Mouse (Mus musculus) MEL (cell line): ENCODE data around the gene Col4a6. TPM values are rescaled to one million over a fixed set of nuclear protein-coding genes. Genes with fewer than 3 reads are reported as not detected.

ENCODE experiments used
- DNase-seq: peaks from one replicate; pipeline ENCODE4 v3.0.0; 2011; ENCODE audit warnings: low read depth, low spot score
- H3K27ac ChIP-seq: 2 replicates; pipeline ENCODE4 v1.5.1; 2012; ENCODE audit warnings: low read depth, mild to moderate bottlenecking, control low read depth, low read length, moderate library complexity; ENCODE audit not compliant: control insufficient read depth
- H3K27me3 ChIP-seq, 2 experiments: fragments of 150-350 bp in 1 of 2; sonication (generic) in 1 of 2; 2 replicates each; pipeline ENCODE4 v1.6.1; 2012; ENCODE audit warnings: low read length in 2 of 2, mild to moderate bottlenecking in 2 of 2, improper control_type of control experiment in 1 of 2, moderate library complexity in 1 of 2; ENCODE audit not compliant: insufficient read depth in 2 of 2, control insufficient read depth in 1 of 2
- H3K36me3 ChIP-seq, 2 experiments: 2 replicates each; pipeline ENCODE4 v1.6.1; 2012 to 2014; ENCODE audit warnings: low read length in 2 of 2, improper control_type of control experiment in 1 of 2, inconsistent platforms in 1 of 2, mild to moderate bottlenecking in 1 of 2; ENCODE audit not compliant: insufficient read depth in 2 of 2, control insufficient read depth in 1 of 2
- H3K4me1 ChIP-seq, 2 experiments: fragments of 150-350 bp in 1 of 2; sonication (generic) in 1 of 2; 2 replicates each; pipeline ENCODE4 v1.6.1; 2012; ENCODE audit warnings: low read length in 2 of 2, improper control_type of control experiment in 1 of 2, mild to moderate bottlenecking in 1 of 2; ENCODE audit not compliant: insufficient read depth in 2 of 2, control insufficient read depth in 1 of 2
- H3K4me3 ChIP-seq, 2 experiments: fragments of 150-350 bp in 1 of 2; sonication (generic) in 1 of 2; 2 replicates each; pipeline ENCODE4 v1.5.1; 2012; ENCODE audit warnings: low read depth in 2 of 2, low read length in 2 of 2, mild to moderate bottlenecking in 2 of 2, moderate library complexity in 2 of 2, control low read depth in 1 of 2, improper control_type of control experiment in 1 of 2; ENCODE audit not compliant: control insufficient read depth in 1 of 2, insufficient read depth in 1 of 2
- H3K79me2 ChIP-seq: 2 replicates; pipeline ENCODE4 v1.6.1; 2012; ENCODE audit warnings: mild to moderate bottlenecking, low read length, moderate library complexity; ENCODE audit not compliant: control insufficient read depth, poor library complexity, insufficient read depth
- H3K9ac ChIP-seq: 2 replicates; pipeline ENCODE4 v1.6.1; 2012; ENCODE audit warnings: low read depth, mild to moderate bottlenecking, control low read depth, low read length, moderate library complexity; ENCODE audit not compliant: control insufficient read depth, poor library complexity, severe bottlenecking
- H3K9me3 ChIP-seq: fragments of 150-350 bp; sonication (generic); replicated peaks from 2 replicates; pipeline ENCODE4 v1.6.1; 2012; ENCODE audit warnings: mild to moderate bottlenecking, low read length, improper control_type of control experiment, moderate library complexity; ENCODE audit not compliant: insufficient read depth
- CHD1 ChIP-seq: IDR thresholded peaks from 2 replicates; pipeline ENCODE4 v1.6.1; 2012; ENCODE audit warnings: low read depth, mild to moderate bottlenecking, inconsistent platforms, low read length, improper control_type of control experiment
- CTCF ChIP-seq, 3 experiments: IDR thresholded peaks in 2 of 3; conservative IDR thresholded peaks in 1 of 3; 2 replicates each; pipeline ENCODE4 v1.5.1; 2011 to 2012; ENCODE audit warnings: low read length in 3 of 3, low read depth in 2 of 3, mild to moderate bottlenecking in 2 of 3, improper control_type of control experiment in 1 of 3, inconsistent platforms in 1 of 3, mixed read lengths in 1 of 3, moderate library complexity in 1 of 3; ENCODE audit not compliant: control insufficient read depth in 1 of 3, insufficient read depth in 1 of 3, poor library complexity in 1 of 3, severe bottlenecking in 1 of 3
- E2F4 ChIP-seq: IDR thresholded peaks from 2 replicates; pipeline ENCODE4 v1.6.1; 2011; ENCODE audit warnings: low read depth, low read length, improper control_type of control experiment, borderline replicate concordance
- ELF1 ChIP-seq: IDR thresholded peaks from 2 replicates; pipeline ENCODE4 v1.6.1; 2014; ENCODE audit warnings: low read depth, mild to moderate bottlenecking, inconsistent platforms, low read length, improper control_type of control experiment, moderate library complexity
- EP300 ChIP-seq, 2 experiments: IDR thresholded peaks; 2 replicates each; pipeline ENCODE4 v1.6.1; 2011; ENCODE audit warnings: improper control_type of control experiment in 2 of 2, low read length in 2 of 2, low read depth in 1 of 2, mild to moderate bottlenecking in 1 of 2
- ETS1 ChIP-seq: IDR thresholded peaks from 2 replicates; pipeline ENCODE4 v1.6.1; 2012; ENCODE audit warnings: low read depth, mild to moderate bottlenecking, inconsistent platforms, low read length, improper control_type of control experiment, moderate library complexity
- HCFC1 ChIP-seq: IDR thresholded peaks from 2 replicates; pipeline ENCODE4 v1.6.1; 2012; ENCODE audit warnings: low read depth, mild to moderate bottlenecking, inconsistent platforms, low read length, improper control_type of control experiment, moderate library complexity
- KAT2A ChIP-seq: conservative IDR thresholded peaks from 2 replicates; pipeline ENCODE4 v1.6.1; 2012; ENCODE audit warnings: low read depth, low read length, improper control_type of control experiment, inconsistent platforms
- MAFK ChIP-seq: IDR thresholded peaks from 2 replicates; pipeline ENCODE4 v1.6.1; 2011; ENCODE audit warnings: low read depth, mild to moderate bottlenecking, low read length, improper control_type of control experiment, borderline replicate concordance
- MAX ChIP-seq: IDR thresholded peaks from 2 replicates; pipeline ENCODE4 v1.6.1; 2011; ENCODE audit warnings: low read length, improper control_type of control experiment
- MXI1 ChIP-seq: IDR thresholded peaks from 2 replicates; pipeline ENCODE4 v1.6.1; 2011; ENCODE audit warnings: mild to moderate bottlenecking, low read depth, low read length, improper control_type of control experiment
- MYB ChIP-seq: IDR thresholded peaks from 2 replicates; pipeline ENCODE4 v1.6.1; 2011; ENCODE audit warnings: mild to moderate bottlenecking, low read depth, low read length, improper control_type of control experiment
- MYC ChIP-seq: IDR thresholded peaks from 2 replicates; pipeline ENCODE4 v1.6.1; 2011; ENCODE audit warnings: low read depth, mild to moderate bottlenecking, low read length, improper control_type of control experiment, moderate library complexity
- NELFE ChIP-seq: IDR thresholded peaks from 2 replicates; pipeline ENCODE4 v1.6.1; 2011; ENCODE audit warnings: low read depth, low read length, improper control_type of control experiment
- NRF1 ChIP-seq: IDR thresholded peaks from 2 replicates; pipeline ENCODE4 v1.6.1; 2014; ENCODE audit warnings: low read depth, mild to moderate bottlenecking, inconsistent platforms, low read length, improper control_type of control experiment, moderate library complexity; ENCODE audit not compliant: poor library complexity, insufficient read depth, severe bottlenecking
- RAD21 ChIP-seq: IDR thresholded peaks from 2 replicates; pipeline ENCODE4 v1.6.1; 2011; ENCODE audit warnings: mild to moderate bottlenecking, low read depth, low read length, improper control_type of control experiment
- RCOR1 ChIP-seq: IDR thresholded peaks from 2 replicates; pipeline ENCODE4 v1.6.1; 2012; ENCODE audit warnings: low read depth, mild to moderate bottlenecking, inconsistent platforms, low read length, improper control_type of control experiment
- SIN3A ChIP-seq: IDR thresholded peaks from 2 replicates; pipeline ENCODE4 v1.6.1; 2012; ENCODE audit warnings: low read length, improper control_type of control experiment, inconsistent platforms
- SMC3 ChIP-seq: IDR thresholded peaks from 2 replicates; pipeline ENCODE4 v1.6.1; 2011; ENCODE audit warnings: low read depth, low read length, improper control_type of control experiment
- TAL1 ChIP-seq: IDR thresholded peaks from 2 replicates; pipeline ENCODE4 v1.6.1; 2012; ENCODE audit warnings: mild to moderate bottlenecking, inconsistent platforms, low read length, moderate library complexity, mixed read lengths
- TBP ChIP-seq: IDR thresholded peaks from 2 replicates; pipeline ENCODE4 v1.8.0; 2011; ENCODE audit warnings: low read depth, low read length, improper control_type of control experiment
- TCF12 ChIP-seq: IDR thresholded peaks from 2 replicates; pipeline ENCODE4 v1.6.1; 2014; ENCODE audit warnings: low read depth, mild to moderate bottlenecking, inconsistent platforms, low read length, improper control_type of control experiment, moderate library complexity
- USF1 ChIP-seq: IDR thresholded peaks from 2 replicates; pipeline ENCODE4 v1.6.1; 2014; ENCODE audit warnings: low read depth, mild to moderate bottlenecking, inconsistent platforms, low read length, improper control_type of control experiment, moderate library complexity
- USF2 ChIP-seq, 2 experiments: IDR thresholded peaks; 2 replicates each; pipeline ENCODE4 v1.6.1; 2011 to 2012; ENCODE audit warnings: improper control_type of control experiment in 2 of 2, low read length in 2 of 2, borderline replicate concordance in 1 of 2, inconsistent platforms in 1 of 2, low read depth in 1 of 2, mild to moderate bottlenecking in 1 of 2; ENCODE audit not compliant: insufficient read depth in 1 of 2
- ZC3H11A ChIP-seq: IDR thresholded peaks from 2 replicates; pipeline ENCODE4 v1.6.1; 2012; ENCODE audit warnings: low read depth, mild to moderate bottlenecking, inconsistent platforms, low read length, improper control_type of control experiment
- ZKSCAN1 ChIP-seq: IDR thresholded peaks from 2 replicates; pipeline ENCODE4 v1.6.1; 2012; ENCODE audit warnings: low read depth, mild to moderate bottlenecking, inconsistent platforms, low read length, improper control_type of control experiment, moderate library complexity
- polyA plus RNA-seq, 2 experiments: library from polyadenylated mRNA; stranded (reverse) in 1 of 2; unstranded in 1 of 2; fragments of >175 nt in 1 of 2; fragments of >200 nt in 1 of 2; gene quantifications; 2 replicates each; pipeline versions ENCODE4 v1.2.1 to v1.2.4; 2012; ENCODE audit warnings: low replicate concordance in 2 of 2, low read depth in 1 of 2; ENCODE audit not compliant: insufficient read length in 2 of 2, insufficient read depth in 1 of 2, missing spikeins in 1 of 2
- total RNA-seq: library from RNA; depleted of rRNA; stranded (reverse); fragments of 300-350 nt; gene quantifications from 2 replicates; pipeline ENCODE4 v1.2.3, GENCODE M21; 2012

Col4a6 gene
- total and polyA plus RNA-seq, 3 experiments, result not detected

DNA sequence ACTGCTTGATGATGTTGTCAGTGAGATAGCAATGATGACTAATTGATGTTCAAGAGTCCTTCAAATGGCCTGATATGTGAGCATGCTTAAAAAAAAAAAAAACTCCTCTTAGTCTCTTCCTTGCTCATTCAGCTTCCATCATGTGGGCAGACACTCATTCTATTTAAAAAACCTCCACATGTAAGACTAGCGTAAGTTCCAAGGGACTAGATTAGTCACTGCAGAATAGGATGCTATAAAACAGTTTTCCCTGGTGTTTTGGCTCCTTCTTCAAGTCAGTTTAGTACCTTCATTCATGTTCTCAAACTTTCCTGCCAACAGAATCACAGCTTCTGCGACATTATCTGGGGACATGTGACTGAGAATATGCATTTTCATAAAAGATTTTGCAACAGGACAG is 145.8 kb downstream of the Col4a6 start:
- Histone ChIP-seq H3K9me3 (no peaks in the 10 kb centered on the region), H3K79me2 (no peaks in the 10 kb centered on the region), H3K4me3 (no peak overlapping the region), H3K27me3 (no peaks in the 10 kb centered on the region), H3K36me3 (no peaks in the 10 kb centered on the region), H3K27ac (no peak overlapping the region), H3K9ac (no peak overlapping the region), H3K4me1 (no peaks in the 10 kb centered on the region)
- no peak for DNase-seq
- TF ChIP-seq TAL1 (no peak), MYB (no peak), NELFE (no peak), E2F4 (no peak), CHD1 (no peak), CTCF (IDR thresholded peaks at IDR 0.05 in 2 of 3, conservative IDR thresholded peaks at IDR 0.05 in 1 of 3; ENCODE audit: control insufficient read depth in 1 of 3, insufficient read depth in 1 of 3, low read depth in 2 of 3, low read length in 3 of 3, poor library complexity in 1 of 3, severe bottlenecking in 1 of 3) (no peak), NRF1 (no peak), ELF1 (no peak), USF1 (no peak), EP300 (IDR thresholded peaks at IDR 0.05; ENCODE audit: low read depth in 1 of 2, low read length in 2 of 2) (no peak), MAFK (no peak), ZC3H11A (no peak), TBP (no peak), SMC3 (no peak), KAT2A (no peak), SIN3A (no peak), RAD21 (no peak), MAX (no peak), ETS1 (no peak), USF2 (IDR thresholded peaks at IDR 0.05; ENCODE audit: borderline replicate concordance in 1 of 2, insufficient read depth in 1 of 2, low read depth in 1 of 2, low read length in 2 of 2) (no peak)

GRCm38 (mm10) chrX:141324201-141324600 is 149.7 kb downstream of the Col4a6 start:
- Histone ChIP-seq H3K4me1 (no peaks in the 10 kb centered on the region), H3K36me3 (no peaks in the 10 kb centered on the region), H3K79me2 (no peaks in the 10 kb centered on the region), H3K27me3 (no peaks in the 10 kb centered on the region), H3K27ac (no peak overlapping the region), H3K9ac (no peak overlapping the region), H3K9me3 (no peaks in the 10 kb centered on the region), H3K4me3 (no peak overlapping the region)
- DNase-seq, result no peak
- TF ChIP-seq TCF12 (no peak), MYC (no peak), SIN3A (no peak), HCFC1 (no peak), RCOR1 (no peak), EP300 (IDR thresholded peaks at IDR 0.05; ENCODE audit: low read depth in 1 of 2, low read length in 2 of 2) (no peak), E2F4 (no peak), MAFK (no peak), MXI1 (no peak), NELFE (no peak), ZKSCAN1 (no peak), TAL1 (no peak)
